Comparison of ENCODE assay signal across 22 mouse cellular contexts in genomic region chr3:30314955-30315354, GRCm38 (mm10).
"Had no signal": no experiment of that assay in that cellular context is flagged by ENCODE, and none has a peak within 500 bp of the region (broad histone marks: within the 10 kb centered on the region; RNA-seq: fewer than 3 reads in every experiment).

No protein-coding gene starts in this region.

- H3K4me1 ChIP-seq: heart, embryonic 13.5 days; heart, embryonic 15.5 days; intestine, embryonic 15.5 days had no signal

- ATAC-seq: hindbrain, embryonic 16.5 days; inflammation-experienced regulatory T-cells, adult 6 months; intestine, embryonic 15.5 days; intestine, postnatal 0 days had no signal

- H3K36me3 ChIP-seq: heart, embryonic 13.5 days; heart, embryonic 15.5 days; hindbrain, embryonic 10.5 days; hindbrain, embryonic 12.5 days; intestine, embryonic 15.5 days had no signal

- H3K27me3 ChIP-seq: heart, embryonic 13.5 days; heart, embryonic 15.5 days; intestine, embryonic 15.5 days had no signal

- H3K9me3 ChIP-seq: heart, embryonic 13.5 days; heart, embryonic 15.5 days; hindbrain, embryonic 10.5 days; hindbrain, embryonic 12.5 days; intestine, embryonic 15.5 days had no signal

- H3K4me3 ChIP-seq: gastrocnemius, adult 2 months; heart, adult 2 months; heart, embryonic 13.5 days; heart, embryonic 15.5 days; hindbrain, embryonic 10.5 days; hindbrain, embryonic 12.5 days; intestine, embryonic 15.5 days; layer of hippocampus, adult 2 months; left cerebral cortex, adult 2 months had no signal

- H3K27ac ChIP-seq: gastrocnemius, adult 2 months; heart, adult 2 months; heart, embryonic 13.5 days; heart, embryonic 15.5 days; hindbrain, embryonic 12.5 days; hindbrain, embryonic 14.5 days; intestine, embryonic 15.5 days; layer of hippocampus, adult 2 months; left cerebral cortex, adult 2 months had no signal

- DNase-seq: gastrocnemius, adult 2 months; gastrocnemius, postnatal 10 days; gastrocnemius, postnatal 25 days; heart, adult 2 months; heart, postnatal 4 days; kidney, adult 18-20 months; kidney, adult 8-10 months; kidney, postnatal 10 days; kidney, postnatal 25 days; kidney, postnatal 4 days; liver had no signal
